Mouse (Mus musculus) liver, postnatal 0 days (tissue): ENCODE measurements around the gene Sash1.

ENCODE experiments used
- CTCF ChIP-seq: sonication (generic); IDR thresholded peaks from 2 replicates; pipeline ENCODE4 v1.5.1; 2016; ENCODE audit warnings: antibody characterized with exemption, low read depth
- EP300 ChIP-seq: IDR thresholded peaks from 2 replicates; pipeline ENCODE4 v1.6.1; 2016; ENCODE audit warnings: antibody characterized with exemption, low read depth, mild to moderate bottlenecking

DNA sequence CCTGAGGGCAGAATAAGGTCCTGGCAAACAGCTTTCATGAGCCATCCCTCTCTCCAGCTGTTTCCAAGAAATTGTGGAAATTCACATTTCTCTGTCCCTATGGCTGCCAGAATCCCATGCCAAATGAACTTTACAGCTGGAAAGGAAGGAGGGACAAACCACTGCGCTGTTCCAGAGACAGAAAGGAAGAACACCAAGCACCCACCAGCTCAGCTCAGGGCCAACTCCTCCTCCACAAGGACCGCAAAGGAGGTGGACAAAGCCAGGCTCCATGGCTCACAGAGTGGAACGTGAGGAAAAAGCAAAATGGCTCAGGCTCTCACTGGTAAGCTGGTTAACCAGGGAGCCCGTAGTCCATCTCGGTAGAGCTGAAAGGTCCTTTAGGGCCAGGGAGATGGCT is 67.8 kb downstream of the Sash1 start:
- no peak for TF ChIP-seq EP300
- no peak for TF ChIP-seq CTCF
